Mouse (Mus musculus): Measurements from ENCODE around the gene Tbkbp1.

Gene Tbkbp1

GRCm38 (mm10) chr11:97130318-97130717 is 21.0 kb downstream of the Tbkbp1 start:
- in situ Hi-C loops (cut with MboI, MseI): loop anchor here in 1 of 2 experiments (25.0 kb wide), 2 partner anchors 668 to 1657 kb away; partner anchors contain the start of genes Msl1, Nr1d1 and Skap1

- in situ Hi-C loops (cut with MboI, MseI): loop anchor here in 1 of 2 experiments (25.0 kb wide), 2 partner anchors 667 to 1658 kb away; partner anchors contain the start of genes Msl1, Nr1d1 and Skap1
Measured at GRCm38 (mm10) chr11:97128956-97129355, 22.3 kb downstream of the Tbkbp1 start.

GRCm38 (mm10) chr11:97127470-97128223 is 23.6 kb downstream of the Tbkbp1 start:
- in situ Hi-C loops (cut with MboI, MseI): loop anchor here in 1 of 2 experiments (25.0 kb wide), 2 partner anchors 665 to 1660 kb away; partner anchors contain the start of genes Msl1, Nr1d1 and Skap1

- in situ Hi-C loops (cut with MboI, MseI): loop anchor here in 1 of 2 experiments (25.0 kb wide), 2 partner anchors 665 to 1660 kb away; partner anchors contain the start of genes Msl1, Nr1d1 and Skap1
Measured at GRCm38 (mm10) chr11:97126645-97127468, 24.4 kb downstream of the Tbkbp1 start.

GRCm38 (mm10) chr11:97124266-97125036 is 26.8 kb downstream of the Tbkbp1 start:
- in situ Hi-C loops (cut with MboI, MseI): loop anchor here in 1 of 2 experiments (25.0 kb wide), 2 partner anchors 662 to 1663 kb away; partner anchors contain the start of genes Msl1, Nr1d1 and Skap1

- in situ Hi-C loops (cut with MboI, MseI): no loop called here
Measured at GRCm38 (mm10) chr11:97123282-97123890, 27.9 kb downstream of the Tbkbp1 start.

- in situ Hi-C loops (cut with MboI, MseI): no loop called here
Measured at GRCm38 (mm10) chr11:97120641-97121040, 30.7 kb downstream of the Tbkbp1 start.

- in situ Hi-C loops (cut with MboI, MseI): no loop called here
Measured at GRCm38 (mm10) chr11:97120221-97120620, 31.1 kb downstream of the Tbkbp1 start.

GRCm38 (mm10) chr11:97115797-97116196 is 35.5 kb downstream of the Tbkbp1 start:
- in situ Hi-C loops (cut with MboI, MseI): no loop called here

GRCm38 (mm10) chr11:97114671-97115601 is 36.4 kb downstream of the Tbkbp1 start, which contains the start of gene Tbx21:
Gene Tbx21 (minus strand): TSS chr11:97115331.
- in situ Hi-C loops (cut with MboI, MseI): loop anchor here (5.0 kb wide), 1 partner anchor 32 kb away; no protein-coding TSS in a partner anchor

- in situ Hi-C loops (cut with MboI, MseI): loop anchor here (5.0 kb wide), 1 partner anchor 35 kb away; no protein-coding TSS in a partner anchor
Measured at GRCm38 (mm10) chr11:97112519-97113125, 38.7 kb downstream of the Tbkbp1 start.

- in situ Hi-C loops (cut with MboI, MseI): no loop called here
Measured at GRCm38 (mm10) chr11:97108976-97109375, 42.3 kb downstream of the Tbkbp1 start.

- in situ Hi-C loops (cut with MboI, MseI): no loop called here
Measured at GRCm38 (mm10) chr11:97104091-97104483, 47.2 kb downstream of the Tbkbp1 start.

- in situ Hi-C loops (cut with MboI, MseI): no loop called here
Measured at GRCm38 (mm10) chr11:97103163-97104090, 47.9 kb downstream of the Tbkbp1 start.

GRCm38 (mm10) chr11:97101722-97102121 is 49.6 kb downstream of the Tbkbp1 start:
- in situ Hi-C loops (cut with MboI, MseI): no loop called here

- in situ Hi-C loops (cut with MboI, MseI): loop anchor here in 1 of 2 experiments (10.0 kb wide), 2 partner anchors 46 to 1734 kb away; no protein-coding TSS in a partner anchor
Measured at GRCm38 (mm10) chr11:97098791-97099190, 52.5 kb downstream of the Tbkbp1 start.

- in situ Hi-C loops (cut with MboI, MseI): loop anchor here in 1 of 2 experiments (10.0 kb wide), 2 partner anchors 50 to 1730 kb away; no protein-coding TSS in a partner anchor
Measured at GRCm38 (mm10) chr11:97094600-97094999, 56.7 kb downstream of the Tbkbp1 start.

- in situ Hi-C loops (cut with MboI, MseI): no loop called here
Measured at GRCm38 (mm10) chr11:97086365-97086764, 64.9 kb downstream of the Tbkbp1 start.
